Comparison of ENCODE assay signal across 15 mouse cellular contexts in genomic region chr9:85458356-85458755, GRCm38 (mm10).
"Had no signal": no experiment of that assay in that cellular context is flagged by ENCODE, and none has a peak within 500 bp of the region (broad histone marks: within the 10 kb centered on the region; RNA-seq: fewer than 3 reads in every experiment).

No protein-coding gene starts in this region.

- H3K9me3 ChIP-seq: midbrain, embryonic 10.5 days; midbrain, embryonic 13.5 days; midbrain, embryonic 15.5 days; neural tube, embryonic 13.5 days; neural tube, embryonic 15.5 days had no signal

- H3K36me3 ChIP-seq: midbrain, embryonic 10.5 days; midbrain, embryonic 13.5 days; midbrain, embryonic 15.5 days; neural tube, embryonic 13.5 days; neural tube, embryonic 15.5 days had no signal

- H3K4me1 ChIP-seq: midbrain, embryonic 10.5 days; midbrain, embryonic 13.5 days; midbrain, embryonic 15.5 days; neural tube, embryonic 13.5 days; neural tube, embryonic 15.5 days had no signal

- H3K4me2 ChIP-seq: lung, embryonic 14.5 days; midbrain, embryonic 13.5 days; midbrain, embryonic 15.5 days; neural tube, embryonic 13.5 days; neural tube, embryonic 15.5 days had no signal

- DNase-seq: retina, postnatal 1 day; right cerebral cortex, adult 18-20 months; right cerebral cortex, postnatal 25 days; right cerebral cortex, postnatal 4 days; spleen, adult 18-20 months; thymus, adult 2 months; thymus, postnatal 25 days; thymus, postnatal 4 days had no signal

- H3K9ac ChIP-seq: liver, embryonic 14.5 days; lung, embryonic 14.5 days; midbrain, embryonic 13.5 days; midbrain, embryonic 15.5 days; neural tube, embryonic 13.5 days; neural tube, embryonic 15.5 days had no signal

- H3K4me3 ChIP-seq: midbrain, embryonic 10.5 days; midbrain, embryonic 13.5 days; midbrain, embryonic 15.5 days; neural tube, embryonic 13.5 days; neural tube, embryonic 15.5 days had no signal

- H3K27ac ChIP-seq: liver, embryonic 14.5 days; midbrain, embryonic 10.5 days; midbrain, embryonic 13.5 days; midbrain, embryonic 15.5 days; neural tube, embryonic 13.5 days; neural tube, embryonic 15.5 days had no signal

- ATAC-seq: midbrain, embryonic 13.5 days; midbrain, embryonic 15.5 days had no signal

- H3K27me3 ChIP-seq: midbrain, embryonic 13.5 days; midbrain, embryonic 15.5 days; neural tube, embryonic 13.5 days; neural tube, embryonic 15.5 days had no signal
